Mouse (Mus musculus) right cerebral cortex, adult 2 months (tissue): ENCODE results near the gene Snapin.

Experiments used
- DNase-seq, 2 experiments: peaks; one replicate each; pipeline ENCODE4 v3.0.0; 2021 to 2022; ENCODE audit warnings: low spot score in 2 of 2

The Snapin gene

GRCm38 (mm10) chr3:90454931-90455330 is 35.9 kb downstream of the Snapin start:
- no peak for DNase-seq

- peak; percentile 51 to 70 for DNase-seq
These were observed 39.3 kb downstream of the Snapin start for GRCm38 (mm10) chr3:90451396-90452095.

GRCm38 (mm10) chr3:90450874-90451273 is 40.0 kb downstream of the Snapin start:
- DNase-seq, result no peak

- DNase-seq, result no peak
These were observed 42.2 kb downstream of the Snapin start for GRCm38 (mm10) chr3:90448626-90449025.

- peak in 1 of 2 experiments; percentile 29 for DNase-seq
These were observed 43.7 kb downstream of the Snapin start for GRCm38 (mm10) chr3:90447123-90447494.

GRCm38 (mm10) chr3:90446389-90447122 is 44.3 kb downstream of the Snapin start:
- peak; percentile 33 to 54 for DNase-seq

GRCm38 (mm10) chr3:90445417-90446200 is 45.2 kb downstream of the Snapin start:
- DNase-seq, result no peak

GRCm38 (mm10) chr3:90443977-90444376 is 46.9 kb downstream of the Snapin start:
- no peak for DNase-seq

- DNase-seq, result no peak
These were observed 50.1 kb downstream of the Snapin start for GRCm38 (mm10) chr3:90440756-90441155.
